ENCODE assay signal across 22 mouse cellular contexts in genomic region chr5:114719928-114720270, GRCm38 (mm10). TPM values are rescaled to one million over a fixed set of nuclear protein-coding genes. Genes with fewer than 3 reads are reported as not detected.
DNase-seq lines count a peak whose midpoint lies in the region; ATAC-seq and TF ChIP-seq lines count a peak whose summit lies in the region.
"Had no signal": no experiment of that assay in that cellular context is flagged by ENCODE, and none has a peak within 500 bp of the region (broad histone marks: within the 10 kb centered on the region; RNA-seq: fewer than 3 reads in every experiment).

No protein-coding gene starts in this region.

- ATAC-seq in kidney, embryonic 16.5 days (ENCODE audit: low FRiP score, low TSS enrichment), result no peak
- ATAC-seq: activated CD4-positive, CD25-positive, alpha-beta regulatory T cell, adult 4 months; forebrain, embryonic 14.5 days; forebrain, postnatal 0 days had no signal

- peaks cover 6% of the 10 kb centered on the region; the same call in 1 of the 2 replicates for H3K9me3 ChIP-seq in kidney, embryonic 16.5 days (ENCODE audit: low read length)
- H3K9me3 ChIP-seq: embryonic facial prominence, embryonic 15.5 days; hindbrain, embryonic 12.5 days; hindbrain, embryonic 15.5 days had no signal

- no peak for TF ChIP-seq POLR2A in kidney, adult 2 months (IDR thresholded peaks at IDR 0.05; ENCODE audit: low read depth, low read length)

- peak overlapping the region; percentile 51; the same call in 1 of the 2 replicates for H3K27ac ChIP-seq in kidney, adult 2 months (ENCODE audit: insufficient read depth, low read depth, low read length)
- peak overlapping the region; percentile 71 for H3K27ac ChIP-seq in kidney, embryonic 16.5 days (ENCODE audit: low read length)
- H3K27ac ChIP-seq: embryonic facial prominence, embryonic 12.5 days; embryonic facial prominence, embryonic 15.5 days; gastrocnemius, adult 2 months; hindbrain, embryonic 12.5 days; hindbrain, embryonic 15.5 days had no signal

- H3K4me3 ChIP-seq in kidney, adult 2 months (ENCODE audit: insufficient read depth, low read depth, low read length), result no peak overlapping the region
- no peak overlapping the region for H3K4me3 ChIP-seq in kidney, embryonic 16.5 days (ENCODE audit: low read length)
- H3K4me3 ChIP-seq: embryonic facial prominence, embryonic 12.5 days; embryonic facial prominence, embryonic 15.5 days; gastrocnemius, adult 2 months; hindbrain, embryonic 12.5 days; hindbrain, embryonic 15.5 days had no signal

- H3K36me3 ChIP-seq in kidney, adult 2 months (ENCODE audit: control insufficient read depth, insufficient read depth, low read length), result no peaks in the 10 kb centered on the region
- H3K36me3 ChIP-seq in kidney, embryonic 16.5 days (ENCODE audit: insufficient read depth, low read length), result peaks cover 57% of the 10 kb centered on the region

- 77% methylated on average over 6 of the region's 6 CpGs for WGBS in kidney, adult 2 months
- WGBS in kidney, embryonic 16.5 days, result 91% methylated on average over 6 of the region's 6 CpGs

- no peaks in the 10 kb centered on the region for H3K27me3 ChIP-seq in kidney, adult 2 months (replicated peaks; ENCODE audit: control insufficient read depth, insufficient read depth, low read length)
- H3K27me3 ChIP-seq in kidney, embryonic 16.5 days (ENCODE audit: insufficient read depth, low read length), result no peaks in the 10 kb centered on the region
- H3K27me3 ChIP-seq: embryonic facial prominence, embryonic 12.5 days; embryonic facial prominence, embryonic 15.5 days; hindbrain, embryonic 12.5 days; hindbrain, embryonic 15.5 days had no signal

- no peak for TF ChIP-seq CTCF in kidney, adult 2 months (conservative IDR thresholded peaks at IDR 0.05; ENCODE audit: insufficient read depth, insufficient read length, low read depth, low read length)

- H3K4me2 ChIP-seq in kidney, embryonic 16.5 days (replicated peaks; ENCODE audit: low read depth, low read length), result no peak overlapping the region
- H3K4me2 ChIP-seq: embryonic facial prominence, embryonic 12.5 days; embryonic facial prominence, embryonic 15.5 days; heart, embryonic 11.5 days; hindbrain, embryonic 12.5 days; hindbrain, embryonic 15.5 days had no signal

- H3K9ac ChIP-seq in kidney, embryonic 16.5 days (replicated peaks; ENCODE audit: low read length), result no peak overlapping the region
- H3K9ac ChIP-seq: embryonic facial prominence, embryonic 12.5 days; embryonic facial prominence, embryonic 15.5 days; forebrain, postnatal 0 days; hindbrain, embryonic 12.5 days; hindbrain, embryonic 15.5 days had no signal

- H3K4me1 ChIP-seq in kidney, adult 2 months (ENCODE audit: control insufficient read depth, insufficient read depth, low read length), result peaks cover 15% of the 10 kb centered on the region
- H3K4me1 ChIP-seq in kidney, embryonic 16.5 days (ENCODE audit: insufficient read depth, low read length), result peaks cover 34% of the 10 kb centered on the region
- H3K4me1 ChIP-seq: embryonic facial prominence, embryonic 12.5 days; embryonic facial prominence, embryonic 15.5 days; hindbrain, embryonic 12.5 days; hindbrain, embryonic 15.5 days had no signal

- peak; percentile 76 for DNase-seq in cerebellum, adult 11-12 months
- DNase-seq in cerebellum, postnatal 4 days (ENCODE audit: low spot score in 2 of 2), result no peak
- DNase-seq in cerebellum, adult 9-11 months, result peak; percentile 74
- no peak for DNase-seq in cerebellum, adult 8-10 months
- DNase-seq in kidney, adult 2 months, result peak; percentile 26
- DNase-seq in kidney, adult 18-20 months, result no peak
- DNase-seq in kidney, adult 9 months, result no peak
- DNase-seq: adrenal gland, adult 8-10 months; adrenal gland, postnatal 25 days; cerebellum, adult 9-10 months; forebrain, postnatal 0 days; gastrocnemius, adult 2 months; gastrocnemius, postnatal 14 days; heart, adult 11 months had no signal

RNA-seq across cellular contexts. Expression of gene Tchp, which starts 12.3 kb away (rescaled TPM):
- polyA plus RNA-seq in kidney, adult 2 months (2012; rRNA removed), result 11.4 and 12.1 TPM in 2 replicates
- 15.5 and 16.1 TPM in 2 replicates for polyA plus RNA-seq in kidney, embryonic 16.5 days (2015; fragmentation: Nextera tagmentation; extraction: Ambion mirVana)

RNA-seq across cellular contexts. Expression of gene Gltp, which starts 29.1 kb away (rescaled TPM):
- 89.1 and 95.7 TPM in 2 replicates for polyA plus RNA-seq in kidney, adult 2 months (2012; rRNA removed)
- polyA plus RNA-seq in kidney, embryonic 16.5 days (2015; fragmentation: Nextera tagmentation; extraction: Ambion mirVana), result 86.0 and 89.6 TPM in 2 replicates

RNA-seq across cellular contexts. Expression of gene Ankrd13a, which starts 54.6 kb away (rescaled TPM):
- 47.7 and 51.6 TPM in 2 replicates for polyA plus RNA-seq in kidney, adult 2 months (2012; rRNA removed)
- polyA plus RNA-seq in kidney, embryonic 16.5 days (2015; fragmentation: Nextera tagmentation; extraction: Ambion mirVana), result 15.6 and 33.9 TPM in 2 replicates

RNA-seq across cellular contexts. Expression of gene Git2, which starts 55.4 kb away (rescaled TPM):
- polyA plus RNA-seq in kidney, adult 2 months (2012; rRNA removed), result 30.5 and 32.3 TPM in 2 replicates
- 45.7 and 50.1 TPM in 2 replicates for polyA plus RNA-seq in kidney, embryonic 16.5 days (2015; fragmentation: Nextera tagmentation; extraction: Ambion mirVana)

Comparison
In these comparisons a context has a peak if more than half of its experiments do, and no peak if none do; other contexts are left out.
1. DNase-seq: peak in cerebellum, adult 11-12 months (single experiment), cerebellum, adult 9-11 months (single experiment) and kidney, adult 2 months (single experiment); none in cerebellum, postnatal 4 days (0 of 2), cerebellum, adult 8-10 months (single experiment), kidney, adult 18-20 months (single experiment) and kidney, adult 9 months (single experiment).